Mouse (Mus musculus) adrenal gland, adult 18-20 months (tissue): ENCODE data around the gene Rimbp2. TPM values are rescaled to one million over a fixed set of nuclear protein-coding genes. Genes with fewer than 3 reads are reported as not detected.
"Not testable (repeated sequence)": the region's sequence is repeated elsewhere in the genome, so short reads cannot be mapped to it uniquely, and the experiment has no call there.

Source experiments
- DNase-seq, 2 experiments: peaks; one replicate each; pipeline ENCODE4 v3.0.0; 2021 to 2022; ENCODE audit warnings: low spot score in 2 of 2
- total RNA-seq, 2 experiments: library from RNA; stranded (reverse); gene quantifications; 1 replicate in 1 of 2; 2 replicates in 1 of 2; pipeline ENCODE4 v1.2.3; 2021

Gene Rimbp2
- total RNA-seq, 2 experiments from 2014 or later = 4.0 to 5.3 TPM

GRCm38 (mm10) chr5:128769026-128769631, 184.2 kb downstream of the Rimbp2 start:
- no peak for DNase-seq

DNA sequence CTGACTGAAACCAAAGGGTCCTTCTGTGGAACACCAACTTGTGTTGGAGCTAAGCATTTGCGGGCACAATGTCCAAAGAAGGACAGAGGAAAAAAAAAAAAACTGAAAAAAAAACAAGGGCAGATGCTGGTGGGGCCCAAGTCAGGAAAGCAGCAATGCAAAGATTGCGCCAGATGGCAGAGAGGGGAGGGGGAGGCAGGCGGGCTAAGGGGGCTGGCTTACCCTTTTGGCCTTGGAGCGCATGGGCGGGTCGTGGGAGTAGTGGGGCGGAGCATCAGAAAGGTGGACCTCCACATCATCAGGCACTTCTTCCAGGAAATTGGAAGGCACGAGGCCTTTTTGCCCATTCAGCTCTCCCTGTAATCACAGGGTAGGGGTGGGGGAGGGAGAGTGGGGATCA, 192.2 kb downstream of the Rimbp2 start:
- no peak for DNase-seq

DNA sequence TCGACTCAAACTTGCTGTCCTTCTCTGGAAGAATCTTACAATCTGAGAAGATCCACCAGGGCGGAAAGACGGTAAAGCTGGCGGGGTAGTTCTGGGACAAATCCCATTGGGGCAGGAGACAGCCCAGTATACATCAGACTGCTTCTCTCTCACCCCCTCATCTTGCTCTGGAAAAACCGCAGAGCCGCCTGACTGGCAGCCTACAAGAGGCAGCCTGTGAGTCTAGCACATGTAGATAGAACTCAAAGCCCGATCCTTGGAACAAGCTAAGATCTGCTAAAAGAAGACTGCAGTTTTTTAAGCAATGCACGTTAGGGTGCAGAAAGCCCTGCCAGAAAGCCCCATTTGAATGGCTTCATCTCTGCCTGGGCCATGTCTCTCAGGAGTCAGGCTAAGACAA, 207.0 kb downstream of the Rimbp2 start:
- DNase-seq = no peak

DNA sequence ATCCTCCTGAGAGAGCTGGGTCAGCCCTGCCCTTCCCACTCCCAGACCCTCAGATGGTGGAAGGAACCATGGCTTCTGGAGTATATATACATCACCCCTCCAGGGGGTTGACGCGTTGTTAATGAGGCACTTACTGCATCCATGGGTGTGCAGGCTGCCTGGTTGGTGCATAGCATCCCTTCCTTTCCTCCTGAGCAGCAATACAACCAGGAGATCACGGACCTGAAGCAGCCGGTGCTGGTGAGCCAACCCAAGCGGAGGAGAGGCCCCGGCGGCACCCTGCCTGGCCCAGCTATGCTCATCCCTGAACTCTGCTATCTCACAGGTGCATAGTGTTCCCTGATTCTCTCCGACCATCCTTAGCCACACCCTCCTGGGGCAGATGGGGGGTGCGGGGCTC, 208.1 kb downstream of the Rimbp2 start:
- no peak for DNase-seq

- no peak for DNase-seq
Measured at GRCm38 (mm10) chr5:128744351-128744750, 208.9 kb downstream of the Rimbp2 start.

DNA sequence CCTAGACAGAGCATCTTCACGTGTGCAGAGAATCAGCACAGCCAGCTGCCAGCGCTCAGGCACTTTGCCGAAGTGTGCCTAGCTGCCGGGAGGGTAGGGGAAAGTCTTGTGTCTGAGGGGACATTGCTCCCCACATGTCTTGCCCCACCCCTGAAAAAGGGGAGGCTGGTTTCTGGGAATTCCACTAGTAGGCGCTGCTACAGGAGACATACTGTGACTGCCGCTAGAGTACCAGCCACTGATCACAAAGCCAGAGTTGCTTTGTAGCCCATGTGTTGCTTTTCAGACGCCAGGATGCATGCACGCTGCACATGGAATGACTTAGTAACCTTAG, 213.5 kb downstream of the Rimbp2 start:
- DNase-seq = no peak

GRCm38 (mm10) chr5:128739168-128739837, 214.0 kb downstream of the Rimbp2 start:
- DNase-seq = no peak

DNA sequence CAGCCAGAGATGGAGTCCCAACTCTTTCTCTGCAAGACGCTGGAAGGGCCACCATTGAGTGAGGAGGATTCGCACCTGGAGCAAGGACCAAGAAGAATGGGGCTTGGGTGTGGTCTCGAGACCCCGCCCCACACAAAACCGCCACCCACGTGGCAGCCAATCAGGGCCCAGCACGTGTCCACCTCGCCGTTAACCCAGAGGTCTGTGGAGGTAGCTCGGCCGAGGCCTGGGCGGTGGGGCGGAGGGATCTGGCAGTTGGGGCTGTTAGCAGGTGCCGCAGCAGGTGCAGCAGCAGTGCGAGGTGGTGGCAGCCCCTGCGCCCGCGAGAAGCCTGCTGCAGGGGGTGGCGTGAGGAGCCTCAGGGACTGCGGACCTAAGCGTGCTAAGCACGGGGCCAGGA, 217.4 kb downstream of the Rimbp2 start:
- no peak for DNase-seq

DNA sequence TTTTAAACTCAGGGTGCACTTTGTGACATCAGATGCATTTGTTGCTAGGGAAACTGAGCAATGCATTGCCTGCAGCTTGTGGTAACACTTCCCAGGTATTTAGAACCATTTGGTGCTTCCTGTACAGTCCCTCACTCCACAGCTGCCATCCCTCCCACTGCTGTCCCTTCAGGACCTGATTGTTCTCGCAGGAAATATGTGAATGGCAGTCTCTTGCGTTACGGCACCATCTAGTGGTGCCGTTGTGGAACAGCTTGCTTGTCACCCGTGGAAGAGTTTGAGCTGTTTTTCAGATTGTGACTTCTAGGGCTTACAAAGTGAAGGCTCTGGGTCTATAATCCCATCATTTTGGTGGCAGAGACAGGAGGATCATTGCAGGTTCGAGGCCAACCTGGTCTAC, 219.3 kb downstream of the Rimbp2 start:
- peak; percentile 20 to 31 for DNase-seq

GRCm38 (mm10) chr5:128732416-128733014, 220.8 kb downstream of the Rimbp2 start:
- DNase-seq = no peak

DNA sequence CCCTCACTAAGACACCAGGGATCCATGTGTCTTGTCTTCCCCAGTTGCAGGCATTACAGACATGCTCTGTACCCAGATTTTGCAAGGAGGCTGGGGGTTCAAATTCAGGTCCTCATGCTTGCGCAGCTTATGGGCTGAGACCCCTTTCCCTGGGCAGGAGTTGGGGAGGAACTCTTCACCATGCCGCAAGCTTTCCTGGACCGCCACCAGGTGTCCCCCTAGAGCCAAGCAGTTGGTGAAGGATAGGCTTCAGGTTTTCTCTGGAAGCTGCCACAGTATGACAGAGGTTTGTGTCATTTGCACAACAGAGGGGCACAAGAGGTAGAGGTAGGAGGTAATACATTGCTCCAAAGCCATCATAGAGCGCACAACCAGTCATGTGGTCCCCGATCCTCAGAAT, 222.7 kb downstream of the Rimbp2 start:
- no peak for DNase-seq

- DNase-seq = no peak
Measured at GRCm38 (mm10) chr5:128729341-128729740, 223.9 kb downstream of the Rimbp2 start.

- not testable (repeated sequence) for DNase-seq
Measured at GRCm38 (mm10) chr5:128720461-128720860, 232.8 kb downstream of the Rimbp2 start.

DNA sequence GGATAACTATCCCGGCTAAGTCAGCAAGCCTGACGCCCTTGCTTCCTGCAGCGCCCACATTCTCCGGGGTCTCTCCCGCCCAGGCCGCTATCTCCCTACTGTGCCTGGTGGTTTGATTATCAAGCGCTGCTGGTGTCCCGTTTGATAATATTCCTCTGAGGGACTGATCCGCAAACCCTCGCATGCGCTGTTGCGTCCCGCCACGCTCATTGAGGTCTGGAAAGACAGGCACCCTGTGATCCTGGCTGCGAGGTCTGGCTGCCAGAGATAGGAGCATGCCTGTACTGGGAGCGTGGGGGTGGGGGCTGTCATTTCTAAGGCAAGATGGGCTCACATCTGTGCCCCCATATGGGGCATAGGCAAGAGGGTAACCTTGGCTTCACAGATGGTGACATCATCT, 238.1 kb downstream of the Rimbp2 start:
- no peak for DNase-seq

GRCm38 (mm10) chr5:128711847-128712246, 241.4 kb downstream of the Rimbp2 start:
- no peak for DNase-seq

DNA sequence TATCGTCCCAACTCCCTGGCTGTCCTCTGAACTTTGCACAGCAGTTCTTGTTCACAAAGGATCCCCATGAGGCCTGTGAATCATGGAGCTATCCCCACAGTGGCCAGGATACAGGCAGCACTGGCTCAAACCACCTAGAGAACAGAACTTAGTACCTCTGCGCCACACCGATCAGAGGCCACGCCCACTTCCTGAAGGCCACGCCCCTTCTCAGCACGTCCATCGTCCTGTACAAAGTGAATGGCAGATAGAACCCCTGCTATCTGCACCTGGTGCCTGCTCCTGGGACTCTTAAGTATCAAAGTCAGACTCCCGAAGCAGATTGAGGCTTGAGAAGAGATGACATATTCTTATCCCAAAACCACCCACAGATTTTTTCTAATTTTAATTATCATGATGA, 242.7 kb downstream of the Rimbp2 start:
- no peak for DNase-seq

GRCm38 (mm10) chr5:128708929-128709328, 244.4 kb downstream of the Rimbp2 start:
- DNase-seq = no peak

Other genes starting within 250 kb of the Rimbp2 start
- 10 to 100 TPM; 18.2 to 24.4 TPM for gene Stx2, start 55.1 kb upstream of the Rimbp2 start, total RNA-seq
- gene Ran, start 66.6 kb upstream of the Rimbp2 start, total RNA-seq = 100 to 1,000 TPM; 185 to 226 TPM
- gene Adgrd1, start 143.3 kb upstream of the Rimbp2 start, total RNA-seq = 1 to 10 TPM; 3.2 to 7.8 TPM